ENCODE assay signal across 23 mouse cellular contexts in genomic region chr4:121239878-121240277, GRCm38 (mm10). TPM values are rescaled to one million over a fixed set of nuclear protein-coding genes. Genes with fewer than 3 reads are reported as not detected.
A peak's percentile ranks its signal among the peaks of the same experiment; 100 is the strongest.
DNase-seq lines count a peak whose midpoint lies in the region; ATAC-seq and TF ChIP-seq lines count a peak whose summit lies in the region.
"Had no signal": no experiment of that assay in that cellular context is flagged by ENCODE, and none has a peak within 500 bp of the region (broad histone marks: within the 10 kb centered on the region; RNA-seq: fewer than 3 reads in every experiment).

No protein-coding gene starts in this region.

- H3K4me1 ChIP-seq in forebrain, embryonic 16.5 days (replicated peaks; ENCODE audit: control insufficient read depth, insufficient read depth, low read length) = no peaks in the 10 kb centered on the region
- H3K4me1 ChIP-seq in forebrain, embryonic 14.5 days (ENCODE audit: control insufficient read depth, insufficient read depth, low read length) = no peaks in the 10 kb centered on the region
- no peaks in the 10 kb centered on the region for H3K4me1 ChIP-seq in heart, postnatal 0 days (ENCODE audit: control insufficient read depth, insufficient read depth)
- no peaks in the 10 kb centered on the region for H3K4me1 ChIP-seq in testis, adult 2 months (ENCODE audit: control insufficient read depth, insufficient read depth, low read length)
- H3K4me1 ChIP-seq: forebrain, embryonic 15.5 days had no signal

- intact Hi-C loops in heart, postnatal 25 days (cut with DNase I) = loop anchor here (5.0 kb wide), 1 partner anchor 37 kb away; no protein-coding TSS in a partner anchor

- no peak overlapping the region for H3K9ac ChIP-seq in forebrain, embryonic 16.5 days (replicated peaks; ENCODE audit: low read depth, low read length)
- H3K9ac ChIP-seq in forebrain, embryonic 14.5 days (ENCODE audit: low read length) = no peak overlapping the region
- H3K9ac ChIP-seq in heart, postnatal 0 days (replicated peaks; ENCODE audit: low read depth, low read length) = no peak overlapping the region
- H3K9ac ChIP-seq: forebrain, embryonic 15.5 days; hindbrain, embryonic 14.5 days had no signal

- no peaks in the 10 kb centered on the region for H3K9me3 ChIP-seq in forebrain, embryonic 16.5 days (ENCODE audit: control insufficient read depth, low read length)
- H3K9me3 ChIP-seq in forebrain, embryonic 14.5 days (replicated peaks; ENCODE audit: control insufficient read depth, low read length) = no peaks in the 10 kb centered on the region
- H3K9me3 ChIP-seq in heart, postnatal 0 days (replicated peaks; ENCODE audit: control insufficient read depth, low read length) = no peaks in the 10 kb centered on the region
- H3K9me3 ChIP-seq: forebrain, embryonic 10.5 days; forebrain, embryonic 15.5 days had no signal

- H3K27ac ChIP-seq in forebrain, embryonic 16.5 days (ENCODE audit: low read length) = no peak overlapping the region
- H3K27ac ChIP-seq in forebrain, embryonic 14.5 days (ENCODE audit: low read depth, low read length) = no peak overlapping the region
- H3K27ac ChIP-seq in heart, postnatal 0 days (ENCODE audit: low read depth) = no peak overlapping the region
- 0 out of 2 replicates have a peak overlapping the region, but pooled peaks have one; percentile 29 for H3K27ac ChIP-seq in testis, adult 2 months (ENCODE audit: control insufficient read depth, insufficient read depth, low read depth, low read length)
- H3K27ac ChIP-seq: forebrain, embryonic 10.5 days; forebrain, embryonic 15.5 days; heart, adult 2 months; hindbrain, embryonic 14.5 days; hindbrain, postnatal 0 days had no signal

- TF ChIP-seq CTCF in heart, postnatal 0 days (IDR thresholded peaks at IDR 0.05; ENCODE audit: low read depth) = no peak
- no peak for TF ChIP-seq CTCF in testis, adult 2 months (IDR thresholded peaks at IDR 0.05; ENCODE audit: control insufficient read depth, insufficient read depth, insufficient replicate concordance, low read depth, low read length)

- H3K27me3 ChIP-seq in forebrain, embryonic 16.5 days (replicated peaks; ENCODE audit: control insufficient read depth, insufficient read depth, low read length) = 0 out of 2 replicates have a peak, but pooled peaks cover 3% of the 10 kb centered on the region
- no peaks in the 10 kb centered on the region for H3K27me3 ChIP-seq in forebrain, embryonic 14.5 days (replicated peaks; ENCODE audit: control insufficient read depth, insufficient read depth, low read length)
- no peaks in the 10 kb centered on the region for H3K27me3 ChIP-seq in heart, postnatal 0 days (ENCODE audit: control insufficient read depth, insufficient read depth, low read length)
- H3K27me3 ChIP-seq in testis, adult 2 months (ENCODE audit: control insufficient read depth, insufficient read depth, low read length) = no peaks in the 10 kb centered on the region
- H3K27me3 ChIP-seq: forebrain, embryonic 15.5 days had no signal

- no peak overlapping the region for H3K4me3 ChIP-seq in forebrain, embryonic 16.5 days (replicated peaks; ENCODE audit: low read length)
- no peak overlapping the region for H3K4me3 ChIP-seq in forebrain, embryonic 14.5 days (ENCODE audit: low read depth, low read length)
- no peak overlapping the region for H3K4me3 ChIP-seq in heart, postnatal 0 days (ENCODE audit: low read depth, low read length)
- H3K4me3 ChIP-seq in testis, adult 2 months (ENCODE audit: control insufficient read depth, low read depth, low read length) = no peak overlapping the region
- H3K4me3 ChIP-seq: forebrain, embryonic 10.5 days; forebrain, embryonic 15.5 days; heart, adult 2 months had no signal

- WGBS in forebrain, embryonic 16.5 days = 21% methylated on average over 4 of the region's 4 CpGs
- WGBS in forebrain, embryonic 14.5 days = 29% methylated on average over 4 of the region's 4 CpGs
- 44% methylated on average over 4 of the region's 4 CpGs for WGBS in heart, postnatal 0 days

- no peak overlapping the region for H3K4me2 ChIP-seq in forebrain, embryonic 16.5 days (ENCODE audit: low read length)
- H3K4me2 ChIP-seq in forebrain, embryonic 14.5 days (ENCODE audit: low read length) = no peak overlapping the region
- H3K4me2 ChIP-seq in heart, postnatal 0 days (ENCODE audit: low read depth, low read length) = no peak overlapping the region
- H3K4me2 ChIP-seq: forebrain, embryonic 15.5 days; heart, embryonic 11.5 days; hindbrain, embryonic 14.5 days had no signal

- TF ChIP-seq POLR2A in testis, adult 2 months (IDR thresholded peaks at IDR 0.05; ENCODE audit: control insufficient read depth, low read depth, low read length) = no peak

- ATAC-seq in forebrain, embryonic 16.5 days = peak; percentile 49
- ATAC-seq in forebrain, embryonic 14.5 days = no peak
- peak; percentile 55; the same call in 1 of the 2 replicates for ATAC-seq in heart, postnatal 0 days (ENCODE audit: insufficient read depth, low read depth)
- ATAC-seq: activated CD4-positive, CD25-positive, alpha-beta regulatory T cell, adult 4 months; hindbrain, postnatal 0 days; inflammation-experienced regulatory T-cells, adult 6 months; intestine, embryonic 16.5 days had no signal

- DNase-seq in forebrain, embryonic 14.5 days (ENCODE audit: low spot score) = no peak
- DNase-seq in heart, postnatal 0 days (ENCODE audit: low spot score) = no peak
- DNase-seq in heart, postnatal 25 days (ENCODE audit: low spot score) = no peak
- DNase-seq in testis, postnatal 14 days (ENCODE audit: low spot score) = no peak
- DNase-seq: adrenal gland, adult 8-10 months; adrenal gland, postnatal 25 days; cerebellum, adult 18-20 months; cerebellum, adult 9-10 months; cerebellum, postnatal 14 days; gastrocnemius, postnatal 25 days; heart, adult 2 months; heart, postnatal 10 days; heart, postnatal 4 days had no signal

- no peak for TF ChIP-seq EP300 in heart, postnatal 0 days (IDR thresholded peaks at IDR 0.05; ENCODE audit: low read depth)

- no peaks in the 10 kb centered on the region for H3K36me3 ChIP-seq in forebrain, embryonic 16.5 days (ENCODE audit: control insufficient read depth, insufficient read depth)
- no peaks in the 10 kb centered on the region for H3K36me3 ChIP-seq in forebrain, embryonic 14.5 days (ENCODE audit: control insufficient read depth, insufficient read depth, low read length)
- H3K36me3 ChIP-seq in heart, postnatal 0 days (replicated peaks; ENCODE audit: control insufficient read depth, insufficient read depth, low read length) = no peaks in the 10 kb centered on the region
- H3K36me3 ChIP-seq in testis, adult 2 months (ENCODE audit: control insufficient read depth, insufficient read depth, low read length) = no peaks in the 10 kb centered on the region
- H3K36me3 ChIP-seq: forebrain, embryonic 10.5 days; forebrain, embryonic 15.5 days had no signal

RNA-seq across cellular contexts. Expression of gene Rlf, which starts 25.0 kb away (rescaled TPM):
- polyA plus RNA-seq in forebrain, embryonic 16.5 days (2015; fragmentation: Nextera tagmentation; extraction: Ambion mirVana) = 34.5 and 34.9 TPM in 2 replicates
- polyA plus RNA-seq in forebrain, embryonic 14.5 days (2014; fragmentation: Nextera tagmentation; extraction: Ambion mirVana) = 17.9 and 22.4 TPM in 2 replicates
- total RNA-seq in heart, postnatal 0 days (2014; rRNA removed; ENCODE audit: low replicate concordance) = 20.9 and 22.3 TPM in 2 replicates
- 9.0 and 10.2 TPM in 2 replicates for polyA plus RNA-seq in heart, postnatal 0 days (2015; fragmentation: Nextera tagmentation; extraction: Ambion mirVana)
- total RNA-seq in heart, postnatal 25 days (2021) = 10 to 100 TPM in 1 of 2 experiments, 1 to 10 TPM in 1; 9.6 to 11.0 TPM
- polyA plus RNA-seq in testis, adult 2 months (2012; rRNA removed) = 3.9 and 4.7 TPM in 2 replicates
